Mouse (Mus musculus) midbrain, embryonic 14.5 days (tissue): Measurements from ENCODE around the gene Man1c1. TPM values are rescaled to one million over a fixed set of nuclear protein-coding genes. Genes with fewer than 3 reads are reported as not detected.
A peak's percentile ranks its signal among the peaks of the same experiment; 100 is the strongest.

Experiments
- ATAC-seq: fragments of 200-750 bp; cut with Nextera tagmentation; 2 replicates; pipeline ENCODE4 v1.8.0; 2017; ENCODE audit warnings: moderate number of reproducible peaks, moderate library complexity; ENCODE audit not compliant: low FRiP score, low TSS enrichment
- DNase-seq: peaks from one replicate; pipeline ENCODE4 v3.0.0-alpha.2; 2015
- H3K27ac ChIP-seq: fragments of 300-500 bp; sonication (generic); replicated peaks from 2 replicates; pipeline ENCODE4 v1.5.1; 2014; ENCODE audit warnings: mild to moderate bottlenecking, low read depth, low read length, moderate library complexity
- H3K27me3 ChIP-seq: fragments of 300-500 bp; sonication (generic); 2 replicates; pipeline ENCODE4 v1.6.1; 2014; ENCODE audit warnings: low read length, control low read depth, mixed read lengths; ENCODE audit not compliant: control insufficient read depth, insufficient read depth
- H3K36me3 ChIP-seq: fragments of 300-500 bp; sonication (generic); 2 replicates; pipeline ENCODE4 v1.6.1; 2014; ENCODE audit warnings: low read length, control low read depth; ENCODE audit not compliant: control insufficient read depth, insufficient read depth
- H3K4me1 ChIP-seq: fragments of 300-500 bp; sonication (generic); 2 replicates; pipeline ENCODE4 v1.6.1; 2014; ENCODE audit warnings: mild to moderate bottlenecking, antibody characterized with exemption, low read length, control low read depth; ENCODE audit not compliant: control insufficient read depth, insufficient read depth
- H3K4me2 ChIP-seq: fragments of 300-500 bp; sonication (generic); 2 replicates; pipeline ENCODE4 v1.6.1; 2014; ENCODE audit warnings: mild to moderate bottlenecking, low read length, moderate library complexity
- H3K4me3 ChIP-seq: fragments of 300-500 bp; sonication (generic); replicated peaks from 2 replicates; pipeline ENCODE4 v1.5.1; 2014; ENCODE audit warnings: low read depth, low read length
- H3K9ac ChIP-seq: fragments of 300-500 bp; sonication (generic); replicated peaks from 2 replicates; pipeline ENCODE4 v1.6.1; 2014; ENCODE audit warnings: mild to moderate bottlenecking, low read length, moderate library complexity
- H3K9me3 ChIP-seq: fragments of 300-500 bp; sonication (generic); 2 replicates; pipeline ENCODE4 v1.6.1; 2016; ENCODE audit warnings: low read length, control low read depth, mixed read lengths; ENCODE audit not compliant: control insufficient read depth
- WGBS: fragments of 180-500 bp; shearing (Covaris S2); extraction: QIAGEN DNeasy Blood & Tissue Kit; methylation state at CpG from one replicate; pipeline ENCODE4 v1.1.7; 2014; 5-methylcytosine and 5-hydroxymethylcytosine counted together
- polyA plus RNA-seq: library from polyadenylated mRNA; unstranded; fragments of >200 nt; fragmentation: Nextera tagmentation; extraction: Ambion mirVana; gene quantifications from 2 replicates; pipeline ENCODE4 v1.2.1, GENCODE M21; 2014

Gene Man1c1
- polyA plus RNA-seq, 1 experiment from 2014 or later = 4.9 TPM

DNA sequence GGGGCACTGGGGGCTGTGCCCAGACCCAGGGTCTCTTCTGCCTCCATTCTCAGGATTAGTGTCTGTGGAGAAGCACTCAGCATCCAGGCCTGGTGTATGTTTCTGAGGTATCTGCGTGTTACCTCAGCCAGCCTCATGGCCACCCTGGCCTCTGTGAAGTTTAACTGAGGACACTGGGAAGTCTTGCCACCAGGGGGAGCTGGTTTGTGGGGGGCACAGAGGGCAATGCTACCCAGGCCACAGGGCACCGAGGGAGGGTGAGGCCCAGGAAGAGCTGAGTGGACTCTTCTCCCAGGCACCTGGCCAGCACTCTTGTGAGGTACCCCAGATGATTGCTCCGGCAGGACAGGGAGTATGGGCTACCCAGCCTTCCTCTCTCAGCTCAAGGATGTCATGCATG is 120.6 kb downstream of the Man1c1 start:
- DNase-seq (no peak), ATAC-seq (no peak)
- Histone ChIP-seq H3K27me3 (no peaks in the 10 kb centered on the region), H3K4me3 (no peak overlapping the region), H3K36me3 (no peaks in the 10 kb centered on the region), H3K4me1 (peaks cover 14% of the 10 kb centered on the region), H3K9me3 (no peaks in the 10 kb centered on the region), H3K4me2 (no peak overlapping the region), H3K9ac (no peak overlapping the region), H3K27ac (no peak overlapping the region)
- WGBS = 72% methylated on average over 3 of the region's 3 CpGs

- Histone ChIP-seq H3K27me3 (no peaks in the 10 kb centered on the region), H3K36me3 (no peaks in the 10 kb centered on the region), H3K4me3 (no peak overlapping the region), H3K4me2 (no peak overlapping the region), H3K4me1 (peaks cover 14% of the 10 kb centered on the region), H3K9ac (no peak overlapping the region), H3K9me3 (no peaks in the 10 kb centered on the region), H3K27ac (no peak overlapping the region)
- DNase-seq (no peak), ATAC-seq (no peak)
- 47% methylated on average over 8 of the region's 8 CpGs for WGBS
Measured at GRCm38 (mm10) chr4:134581365-134581764, 122.7 kb downstream of the Man1c1 start.

- Histone ChIP-seq H3K27ac (peak overlapping the region; percentile 41; the same call in 1 of the 2 replicates), H3K36me3 (no peaks in the 10 kb centered on the region), H3K4me2 (no peak overlapping the region), H3K4me3 (no peak overlapping the region), H3K4me1 (peaks cover 14% of the 10 kb centered on the region), H3K9me3 (no peaks in the 10 kb centered on the region), H3K27me3 (no peaks in the 10 kb centered on the region), H3K9ac (0 out of 2 replicates have a peak overlapping the region, but pooled peaks have one; percentile 16)
- DNase-seq = no peak
- ATAC-seq = no peak
- 72% methylated on average over 15 of the region's 15 CpGs for WGBS
Measured at GRCm38 (mm10) chr4:134580351-134581148, 123.5 kb downstream of the Man1c1 start.

GRCm38 (mm10) chr4:134579620-134580019 is 124.5 kb downstream of the Man1c1 start:
- no peak overlapping the region for H3K4me2 ChIP-seq
- no peaks in the 10 kb centered on the region for H3K36me3 ChIP-seq
- no peak overlapping the region for H3K9ac ChIP-seq
- no peak overlapping the region for H3K4me3 ChIP-seq
- no peak overlapping the region for H3K27ac ChIP-seq
- DNase-seq = no peak
- WGBS = 25% methylated on average over 5 of the region's 5 CpGs
- peaks cover 14% of the 10 kb centered on the region for H3K4me1 ChIP-seq
- no peaks in the 10 kb centered on the region for H3K27me3 ChIP-seq
- no peaks in the 10 kb centered on the region for H3K9me3 ChIP-seq
- no peak for ATAC-seq

DNA sequence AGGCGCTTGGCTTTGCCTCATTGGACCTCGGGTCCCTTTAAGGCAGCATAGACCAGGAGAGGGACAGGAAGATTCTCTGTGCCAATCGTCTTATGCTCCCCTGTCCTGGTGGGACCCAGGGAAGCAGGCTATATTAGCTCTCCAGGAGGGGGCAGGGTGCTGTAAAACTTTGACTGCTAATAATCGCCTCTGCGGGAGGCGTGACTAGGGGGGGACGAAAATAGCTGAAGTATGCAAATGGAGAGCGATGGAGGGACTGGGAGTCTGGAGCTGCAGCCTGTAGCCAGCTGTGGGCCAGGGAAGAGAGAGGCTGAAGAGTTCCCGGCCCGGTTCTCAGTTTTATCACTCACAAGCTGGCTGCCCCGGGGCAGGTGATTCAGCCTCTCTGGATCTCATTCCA is 124.9 kb downstream of the Man1c1 start:
- DNase-seq (peak; percentile 34), ATAC-seq (no peak)
- H3K9ac ChIP-seq = no peak overlapping the region
- H3K36me3 ChIP-seq = no peaks in the 10 kb centered on the region
- peaks cover 14% of the 10 kb centered on the region for H3K4me1 ChIP-seq
- H3K4me3 ChIP-seq = no peak overlapping the region
- 12% methylated on average over 11 of the region's 11 CpGs for WGBS
- H3K4me2 ChIP-seq = no peak overlapping the region; the same call in 1 of the 2 replicates
- no peak overlapping the region for H3K27ac ChIP-seq
- H3K27me3 ChIP-seq = no peaks in the 10 kb centered on the region
- H3K9me3 ChIP-seq = no peaks in the 10 kb centered on the region

DNA sequence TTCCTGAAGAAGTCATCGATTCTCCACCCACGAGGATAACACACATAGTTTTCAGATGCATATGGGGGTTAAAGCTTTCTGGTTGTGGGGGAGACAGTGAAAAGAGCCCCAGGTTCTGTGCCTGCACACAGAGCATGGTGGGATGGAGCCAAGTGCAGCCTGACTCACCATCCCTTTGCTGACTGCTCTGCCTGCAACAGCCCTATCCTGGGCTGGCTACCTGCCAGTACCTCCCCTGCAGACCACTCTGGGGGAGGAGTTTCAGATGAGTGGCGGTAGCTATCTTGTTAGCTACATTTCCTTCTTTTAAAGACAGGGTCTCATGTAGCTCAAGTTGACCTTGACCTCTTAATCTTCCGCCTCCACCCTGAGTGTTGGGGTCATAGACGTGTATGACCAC is 125.7 kb downstream of the Man1c1 start:
- H3K27me3 ChIP-seq = no peaks in the 10 kb centered on the region
- no peak for ATAC-seq
- H3K9ac ChIP-seq = no peak overlapping the region

GRCm38 (mm10) chr4:134577281-134577680 is 126.8 kb downstream of the Man1c1 start:
- no peaks in the 10 kb centered on the region for H3K9me3 ChIP-seq
- 79% methylated on average over 2 of the region's 2 CpGs for WGBS
- no peak overlapping the region for H3K9ac ChIP-seq
- no peak for ATAC-seq
- H3K4me2 ChIP-seq = no peak overlapping the region
- H3K27me3 ChIP-seq = no peaks in the 10 kb centered on the region
- no peak overlapping the region for H3K27ac ChIP-seq
- DNase-seq = no peak
- no peaks in the 10 kb centered on the region for H3K36me3 ChIP-seq
- peaks cover 14% of the 10 kb centered on the region for H3K4me1 ChIP-seq
- no peak overlapping the region for H3K4me3 ChIP-seq

More for the DNA sequence above, 125.7 kb downstream of the Man1c1 start:
- 72% methylated on average over 5 of the region's 5 CpGs for WGBS
- no peak overlapping the region for H3K4me3 ChIP-seq
- H3K4me2 ChIP-seq = no peak overlapping the region
- no peak overlapping the region for H3K27ac ChIP-seq
- H3K4me1 ChIP-seq = peaks cover 14% of the 10 kb centered on the region
- H3K9me3 ChIP-seq = no peaks in the 10 kb centered on the region
- DNase-seq = peak; percentile 56
- H3K36me3 ChIP-seq = no peaks in the 10 kb centered on the region

DNA sequence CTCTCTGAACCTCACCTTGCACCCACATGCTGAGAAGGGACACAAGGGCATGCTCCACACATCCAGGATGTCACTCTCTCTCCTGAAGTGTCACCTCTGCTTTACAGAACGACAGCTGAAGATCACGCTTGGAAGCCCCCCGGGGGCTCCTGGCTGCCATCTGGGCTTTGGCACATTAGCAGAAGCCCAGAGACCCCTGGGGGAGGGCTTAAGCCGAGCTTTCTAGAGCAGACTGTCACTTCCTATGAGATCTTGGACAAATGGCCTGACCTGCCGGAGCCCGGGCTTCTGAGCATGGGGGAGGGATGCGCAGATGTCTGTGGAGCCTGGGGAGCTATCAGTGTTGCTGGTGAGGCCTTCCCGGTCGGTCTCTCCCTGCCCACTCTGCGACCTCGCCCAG is 128.6 kb downstream of the Man1c1 start:
- no peak overlapping the region for H3K4me2 ChIP-seq
- 39% methylated on average over 11 of the region's 11 CpGs for WGBS
- H3K9ac ChIP-seq = no peak overlapping the region
- ATAC-seq = no peak
- DNase-seq = peak; percentile 56
- peaks cover 17% of the 10 kb centered on the region for H3K4me1 ChIP-seq
- H3K9me3 ChIP-seq = no peaks in the 10 kb centered on the region
- H3K27ac ChIP-seq = no peak overlapping the region
- no peak overlapping the region for H3K4me3 ChIP-seq
- H3K27me3 ChIP-seq = no peaks in the 10 kb centered on the region
- H3K36me3 ChIP-seq = no peaks in the 10 kb centered on the region
